Mouse (Mus musculus) bone marrow macrophage, adult 2 months (primary cell): ENCODE data around the gene Hps6.

Source experiments
- CTCF ChIP-seq: IDR thresholded peaks from 2 replicates; pipeline ENCODE4 v1.5.1; 2012; ENCODE audit warnings: low read depth, mild to moderate bottlenecking, low read length, moderate library complexity
- POLR2A ChIP-seq: IDR thresholded peaks from 2 replicates; pipeline ENCODE4 v1.6.1; 2012; ENCODE audit warnings: mild to moderate bottlenecking, low read depth, low read length, borderline replicate concordance

GRCm38 (mm10) chr19:45960770-45961169 lies 42.5 kb upstream of the Hps6 start:
- TF ChIP-seq CTCF (no peak), POLR2A (no peak)
